Mouse (Mus musculus) E14TG2a.4 (cell line): Measurements from ENCODE around the gene Cabp2.

Experiments
- CTCF ChIP-seq: conservative IDR thresholded peaks from 2 replicates; pipeline ENCODE4 v1.5.1; 2014; ENCODE audit warnings: low read length
- POU5F1 ChIP-seq: IDR thresholded peaks from 2 replicates; pipeline ENCODE4 v1.6.1; 2014; ENCODE audit warnings: low read length, borderline replicate concordance

DNA sequence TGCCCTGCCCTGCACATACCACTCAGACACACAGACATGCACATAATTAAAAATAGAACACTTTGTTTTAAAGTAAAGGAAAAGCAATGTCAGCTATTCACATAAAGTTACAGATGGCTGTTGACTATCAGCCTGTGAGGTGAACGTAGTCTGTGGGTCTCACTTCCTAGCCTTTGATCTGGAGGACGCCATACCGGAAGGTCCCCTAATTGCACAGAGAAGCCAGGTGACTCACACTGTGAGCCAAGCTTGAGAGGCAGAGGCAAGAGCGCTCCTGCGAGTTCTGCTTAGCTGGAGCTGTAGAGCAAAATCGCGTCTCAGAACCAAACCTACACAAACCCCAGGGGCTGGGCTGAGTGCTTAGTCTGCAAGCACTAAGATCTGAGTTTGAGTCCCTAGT is 12.4 kb downstream of the Cabp2 start:
- no peak for TF ChIP-seq CTCF
- TF ChIP-seq POU5F1 = no peak
